Mouse (Mus musculus) ovary, adult 18-20 months (tissue): ENCODE data around the gene Cdkn2d.
"Not testable (repeated sequence)": the region's sequence is repeated elsewhere in the genome, so short reads cannot be mapped to it uniquely, and the experiment has no call there.

ENCODE experiments used
- DNase-seq: peaks from one replicate; pipeline ENCODE4 v3.0.0; 2022; ENCODE audit warnings: low spot score, mixed read lengths

Cdkn2d gene

DNA sequence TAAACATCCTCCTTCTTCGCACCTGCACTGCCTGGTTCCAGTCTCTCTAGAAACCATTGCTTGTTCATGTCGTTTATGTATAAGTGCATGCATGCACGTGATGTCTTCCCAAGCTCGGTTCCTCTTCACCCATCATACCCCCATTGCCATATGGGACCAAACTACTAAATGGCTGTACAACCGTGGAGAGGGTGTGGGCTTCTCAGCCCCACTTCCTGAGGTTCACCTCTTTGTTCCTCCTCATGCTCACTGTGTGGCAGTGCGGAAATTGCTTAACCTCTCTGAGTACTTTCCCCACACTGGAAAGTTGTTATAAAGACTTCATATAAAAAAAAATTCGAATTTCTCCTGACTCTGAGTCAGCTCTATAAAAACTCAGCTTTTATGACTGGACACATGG, 25.5 kb upstream of the Cdkn2d start:
- DNase-seq, result no peak

DNA sequence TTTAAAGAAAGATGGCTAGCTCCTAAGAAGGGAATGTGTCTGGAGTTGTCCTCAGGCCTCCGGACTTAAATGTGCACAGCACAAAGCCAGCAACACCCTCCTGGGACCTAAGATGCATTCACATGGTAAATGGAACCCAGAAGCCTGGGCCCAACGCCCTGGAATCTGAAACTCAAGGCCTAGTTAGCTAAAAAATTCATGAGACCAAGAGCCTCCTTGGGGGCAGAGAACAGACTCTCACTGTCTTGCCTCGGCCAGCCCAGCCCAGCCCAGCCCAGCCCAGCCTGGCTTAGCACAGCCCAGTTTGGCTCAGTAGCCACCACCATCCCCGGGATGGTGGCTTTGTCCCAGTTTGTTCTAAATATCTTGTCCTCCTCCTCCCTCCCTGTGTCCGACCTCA, 24.2 kb upstream of the Cdkn2d start:
- no peak for DNase-seq

DNA sequence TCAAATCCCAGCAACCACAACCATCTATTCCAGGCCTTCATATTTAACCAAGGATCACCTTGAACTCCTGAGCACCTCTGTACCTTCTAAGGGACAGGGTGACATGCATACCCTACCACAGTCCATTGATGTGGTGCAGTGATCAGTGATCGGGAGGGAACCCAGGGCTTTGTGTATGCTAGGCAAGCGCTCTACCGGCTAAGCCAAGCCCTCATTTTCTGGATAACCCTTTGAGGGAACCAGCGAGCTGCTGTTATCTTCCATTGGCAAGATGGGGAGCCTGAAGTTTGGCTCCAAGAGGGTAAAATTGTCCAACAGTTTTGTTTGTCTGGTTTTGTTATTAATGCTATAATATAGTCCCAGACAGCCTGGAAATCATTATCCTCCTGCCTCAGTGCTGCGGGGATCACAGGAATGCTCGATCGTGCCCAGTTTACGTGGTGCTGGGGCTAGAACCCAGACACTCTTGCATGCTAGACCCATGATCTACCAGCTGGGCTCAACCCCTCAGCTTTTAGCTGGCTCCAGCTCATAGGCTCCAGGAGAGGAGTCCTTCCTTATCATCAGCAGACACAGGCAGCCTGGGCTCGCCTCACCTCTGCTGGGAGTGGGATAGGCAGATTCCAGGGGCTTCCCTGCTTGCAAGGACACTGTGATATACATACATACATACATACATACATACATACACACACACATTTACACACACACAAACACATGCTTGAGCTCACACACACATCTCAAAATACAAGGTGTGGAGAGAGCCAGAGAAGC, 23.3 kb upstream of the Cdkn2d start:
- DNase-seq, result no peak

DNA sequence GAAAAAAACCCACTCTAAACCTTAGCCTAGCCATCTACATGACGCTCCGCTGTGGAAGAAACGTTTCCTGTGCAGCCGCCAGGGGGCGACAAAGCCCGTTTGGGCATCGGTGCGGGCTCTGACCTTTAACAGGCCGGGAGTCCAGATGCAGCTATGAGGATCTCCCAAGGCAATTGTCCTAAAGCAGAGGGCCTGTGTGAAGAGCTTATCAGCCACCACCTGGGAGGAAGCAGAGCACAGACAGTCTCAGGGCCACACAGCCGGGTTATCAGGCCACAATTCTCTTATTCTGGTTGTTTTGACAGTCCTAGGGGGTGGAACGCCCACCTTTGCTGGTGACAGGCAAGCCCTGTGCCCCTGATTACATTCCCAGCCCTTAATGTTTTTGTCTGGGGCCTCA, 22.2 kb upstream of the Cdkn2d start:
- DNase-seq, result peak; percentile 71

DNA sequence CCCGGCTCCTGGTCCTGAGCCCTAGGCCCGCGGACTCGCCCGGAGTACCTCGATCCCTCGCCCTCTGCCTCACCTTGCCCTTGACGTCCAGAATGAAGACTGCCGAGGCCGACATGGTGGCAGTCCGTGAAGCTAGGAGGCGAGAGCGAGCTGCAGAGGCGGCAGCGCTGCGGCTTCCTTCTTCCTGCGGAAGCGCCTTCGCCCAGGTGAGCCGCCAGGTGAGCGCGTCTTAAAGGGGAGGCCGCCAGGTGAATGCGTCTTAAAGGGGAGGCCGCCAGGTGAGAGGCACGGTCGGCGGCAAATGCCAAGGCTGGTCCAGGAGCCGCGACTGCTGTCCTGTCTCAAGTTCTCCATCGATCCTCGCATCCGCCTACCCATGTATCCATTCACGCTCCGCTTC, 20.9 kb upstream of the Cdkn2d start, which contains the start of gene Ap1m2:
Gene Ap1m2 (minus strand): TSS at position 204 of the 400 bp plus-strand sequence.
- DNase-seq, result no peak

DNA sequence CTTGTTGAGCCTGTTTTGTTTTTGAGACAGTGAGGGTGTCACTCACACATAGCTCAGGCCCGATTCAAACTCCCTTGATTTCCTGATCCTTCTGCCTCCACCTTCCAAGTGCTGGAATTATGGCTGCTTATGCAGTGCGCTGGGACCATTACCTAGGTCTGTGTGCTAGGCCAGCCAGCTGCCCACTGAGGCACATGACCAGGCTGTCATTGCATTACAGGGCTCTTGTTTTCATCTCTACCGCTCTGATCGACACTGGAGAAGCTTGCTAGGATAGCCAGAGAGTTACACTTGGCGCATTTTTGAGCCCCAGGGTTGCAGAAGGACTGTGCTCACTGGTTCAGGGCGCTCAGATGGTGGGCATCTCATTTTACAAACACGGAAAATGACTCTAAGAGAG, 20.5 kb upstream of the Cdkn2d start:
- DNase-seq, result no peak

DNA sequence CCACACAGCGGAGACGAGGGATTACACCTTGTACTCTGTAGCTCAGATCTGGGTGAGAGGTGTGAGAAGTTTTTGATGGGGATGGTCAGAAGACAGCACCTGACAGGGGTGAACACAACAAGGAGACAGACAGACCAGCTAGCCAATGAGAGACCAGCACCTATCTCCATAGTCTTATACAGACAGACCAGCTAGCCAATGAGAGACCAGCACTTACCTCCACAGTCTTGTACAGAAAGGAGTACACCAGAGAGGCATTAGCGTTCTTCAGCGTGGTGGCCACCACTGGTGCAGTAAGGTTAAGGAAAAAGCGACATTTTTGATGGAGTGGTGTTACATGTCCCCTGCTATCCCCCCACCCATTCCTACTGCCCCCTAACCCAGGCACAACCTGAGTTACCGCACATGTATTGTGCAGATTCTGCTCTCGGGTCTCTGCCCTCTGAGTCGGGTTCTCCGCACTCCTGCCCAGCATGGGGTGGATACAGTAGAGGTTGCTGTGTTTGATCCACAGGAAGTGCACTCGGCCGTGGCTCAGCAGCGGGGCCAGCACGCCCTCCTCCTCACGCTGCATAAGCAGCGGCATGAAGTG, 18.0 kb upstream of the Cdkn2d start:
- DNase-seq, result no peak

DNA sequence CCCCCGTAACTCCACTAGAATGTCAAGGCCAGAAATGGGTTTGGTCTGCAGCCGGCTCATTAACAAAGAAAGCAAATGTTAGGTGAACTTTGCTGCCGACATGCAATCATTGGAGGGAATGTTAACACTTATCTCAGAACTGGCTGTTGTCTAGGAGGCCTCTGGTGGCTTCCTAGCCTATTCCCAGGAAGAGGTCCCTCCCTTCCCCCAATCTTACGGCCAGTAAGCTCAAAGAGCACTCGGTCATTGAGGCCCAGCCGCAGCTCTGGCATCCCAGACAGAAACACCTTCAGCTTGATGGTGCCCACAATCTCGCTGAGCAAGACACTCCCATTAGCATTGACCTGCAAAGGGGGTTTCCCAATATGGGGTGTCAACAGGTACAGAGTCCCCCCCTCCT, 13.9 kb upstream of the Cdkn2d start:
- no peak for DNase-seq

DNA sequence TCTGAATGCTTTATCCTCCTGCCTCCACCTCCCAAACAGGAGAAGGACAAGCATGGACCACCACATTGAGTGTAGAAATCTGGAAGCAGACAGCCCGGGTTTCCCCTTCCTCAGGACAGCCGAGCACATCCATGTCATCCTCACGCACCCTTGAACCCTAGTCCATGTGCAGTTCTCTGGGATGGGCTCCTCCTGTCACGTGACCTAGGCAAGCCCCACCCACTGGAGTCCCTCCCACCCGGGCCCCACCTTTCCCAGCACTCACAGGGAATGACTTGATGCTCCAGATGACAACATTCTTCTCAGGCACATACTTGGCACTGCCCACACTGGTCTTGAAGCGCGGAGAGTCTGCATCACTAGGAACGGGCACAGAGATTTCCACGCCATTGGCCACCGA, 7.8 kb upstream of the Cdkn2d start:
- no peak for DNase-seq

DNA sequence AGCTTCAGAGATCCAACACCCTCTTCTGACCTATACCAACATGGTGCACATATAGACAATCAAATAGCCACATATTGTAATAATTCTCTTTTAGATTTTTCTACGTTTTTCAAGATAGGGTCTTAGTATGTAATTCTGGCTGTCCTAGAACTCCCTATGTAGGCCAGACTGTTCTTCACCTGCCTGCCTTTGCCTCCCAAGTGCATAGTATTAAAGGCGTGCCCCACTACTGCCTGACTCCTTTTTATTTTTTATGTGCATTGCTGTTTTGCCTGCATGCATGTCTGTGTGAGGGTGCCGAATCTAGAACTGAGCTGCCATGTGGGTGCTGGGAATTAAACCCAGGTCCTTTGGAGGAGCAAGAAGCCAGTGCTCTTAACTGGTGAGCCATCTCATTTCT, 1.1 kb upstream of the Cdkn2d start:
- no peak for DNase-seq

DNA sequence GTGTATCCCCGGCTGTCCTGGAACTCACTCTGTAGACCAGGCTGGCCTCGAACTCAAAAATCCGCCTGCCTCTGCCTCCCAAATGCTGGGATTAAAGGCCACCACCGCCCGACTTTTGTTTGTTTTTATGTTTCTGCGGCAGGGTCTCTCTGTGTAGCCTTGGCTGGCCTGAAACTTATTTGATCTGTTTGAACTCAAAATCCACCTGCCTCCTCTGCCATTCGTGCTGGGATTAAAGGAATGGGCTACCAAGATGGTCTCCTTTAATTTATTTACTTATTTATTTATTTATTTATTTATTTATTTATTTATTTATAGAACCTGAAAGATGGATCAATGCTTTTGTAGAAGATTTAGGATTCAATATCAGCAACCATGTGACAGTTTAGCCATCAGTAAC, 661 bp upstream of the Cdkn2d start:
- not testable (repeated sequence) for DNase-seq

DNA sequence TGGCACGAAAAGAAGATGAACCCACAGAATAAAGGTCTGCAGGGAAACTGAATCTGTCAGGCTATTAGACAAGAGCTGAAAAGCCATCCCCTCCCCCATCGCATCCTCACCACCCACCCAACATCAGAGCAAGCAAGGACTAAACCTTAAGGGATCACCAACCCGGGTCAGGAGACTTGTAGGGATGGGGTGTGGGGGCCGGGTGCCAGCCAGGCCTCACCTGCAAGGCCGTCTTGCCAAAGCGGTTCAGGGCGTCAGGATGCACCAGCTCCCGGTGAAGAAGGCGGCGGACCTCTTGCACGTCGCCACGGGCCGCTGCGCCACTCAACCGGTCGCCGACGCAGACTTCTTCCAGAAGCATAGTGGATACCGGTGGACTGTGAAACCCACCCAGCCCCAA, 618 bp downstream of the Cdkn2d start:
- DNase-seq, result peak; percentile 26

DNA sequence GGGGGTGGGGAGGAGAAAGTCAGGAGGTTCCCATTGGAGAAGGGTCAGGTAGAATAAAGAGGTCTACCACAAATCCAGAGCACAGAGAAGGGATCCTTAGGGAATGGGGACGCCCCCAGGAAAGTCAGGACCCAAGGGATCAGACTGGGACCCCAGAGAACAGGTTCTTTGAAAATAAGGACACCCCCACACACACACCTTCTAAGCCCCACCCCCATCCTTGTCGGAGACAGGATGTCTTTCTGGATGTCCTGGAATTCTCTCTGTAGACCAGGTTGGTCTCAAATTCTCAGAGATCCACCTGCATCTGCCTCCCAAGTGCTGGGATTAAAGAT, 1.9 kb downstream of the Cdkn2d start:
- DNase-seq, result no peak

DNA sequence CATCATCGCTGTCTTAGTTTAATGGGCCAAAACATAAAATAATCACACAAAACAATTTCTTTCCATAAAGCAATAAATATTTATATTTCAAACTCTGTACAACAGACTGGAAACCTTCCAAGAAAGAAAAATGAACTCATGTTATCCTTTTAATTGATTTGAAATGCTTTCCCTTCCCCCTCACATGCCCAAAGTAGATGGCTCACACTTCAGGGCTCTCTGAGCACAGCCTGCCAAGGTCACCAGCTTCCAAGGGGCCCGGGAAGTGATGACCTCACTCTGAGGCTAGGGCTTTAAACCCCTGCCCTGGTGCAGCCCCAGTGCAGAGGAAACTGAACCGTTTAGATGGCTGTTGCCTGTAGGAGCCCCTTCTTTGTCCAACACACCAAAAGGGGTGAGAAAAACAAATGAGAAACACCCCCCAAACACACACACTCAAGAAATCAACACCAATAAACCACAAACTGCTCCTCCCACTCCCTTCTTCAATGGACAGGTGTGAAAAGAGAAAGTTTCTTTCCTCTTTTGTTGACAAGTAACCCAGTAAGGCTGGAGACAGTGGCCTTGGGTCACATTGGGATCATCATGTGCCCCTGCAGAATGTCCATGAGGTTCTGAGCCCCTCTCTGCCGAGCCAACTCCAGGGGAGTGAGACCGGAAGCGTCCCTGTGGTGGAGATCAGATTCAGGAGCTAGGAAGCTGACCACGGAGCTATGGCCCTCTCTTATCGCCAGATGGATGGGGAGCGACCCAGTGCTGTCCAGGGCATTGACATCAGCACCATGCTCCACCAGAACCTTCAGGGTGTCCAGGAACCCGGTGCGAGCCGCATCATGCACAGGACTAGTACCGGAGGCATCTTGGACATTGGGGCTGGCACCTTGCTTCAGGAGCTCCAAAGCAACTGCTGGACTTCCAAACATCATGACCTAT, 2.5 kb downstream of the Cdkn2d start:
- DNase-seq, result no peak

DNA sequence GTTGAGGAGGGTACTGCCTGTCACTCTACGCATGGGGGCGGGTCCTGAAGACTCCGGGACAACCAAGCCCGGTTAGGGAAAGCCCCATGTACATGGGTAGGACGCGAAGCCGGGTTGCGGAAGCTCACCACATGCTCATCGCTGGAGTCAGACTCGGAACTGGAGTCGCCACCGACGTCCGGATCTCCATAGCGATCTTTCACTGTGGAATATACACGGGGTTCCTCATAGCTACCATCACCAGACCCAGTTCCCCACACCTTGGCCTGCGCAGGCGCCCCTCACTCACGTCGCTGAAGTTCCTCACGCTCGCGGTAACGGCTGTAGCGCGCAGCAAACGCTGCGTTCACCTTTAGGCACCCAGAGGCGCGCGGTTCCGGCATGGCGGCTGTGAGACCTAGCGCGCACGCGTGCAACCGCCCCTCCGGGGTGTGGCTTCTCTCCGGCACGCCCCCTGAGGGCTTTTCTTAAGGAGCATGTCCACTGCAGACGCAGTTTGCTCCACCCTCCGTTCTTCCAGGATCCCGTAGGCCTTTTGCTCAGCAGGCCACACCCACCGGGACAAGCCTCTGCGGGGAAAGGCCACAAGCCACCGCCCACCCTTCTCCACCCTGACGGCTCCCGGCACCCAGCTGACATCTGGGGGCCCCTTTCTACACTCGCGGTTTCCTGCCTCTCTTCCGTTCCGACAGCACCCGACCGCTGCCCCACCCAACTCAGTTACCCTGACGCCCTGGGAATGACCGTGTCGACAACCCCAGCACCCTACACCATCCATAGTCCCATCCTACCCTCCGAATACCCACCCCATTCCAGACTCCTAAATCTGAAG, 3.4 kb downstream of the Cdkn2d start, which contains the start of gene Kri1:
Gene Kri1 (minus strand): TSS at position 399 of the 832 bp plus-strand sequence.
- peak; percentile 97 for DNase-seq

DNA sequence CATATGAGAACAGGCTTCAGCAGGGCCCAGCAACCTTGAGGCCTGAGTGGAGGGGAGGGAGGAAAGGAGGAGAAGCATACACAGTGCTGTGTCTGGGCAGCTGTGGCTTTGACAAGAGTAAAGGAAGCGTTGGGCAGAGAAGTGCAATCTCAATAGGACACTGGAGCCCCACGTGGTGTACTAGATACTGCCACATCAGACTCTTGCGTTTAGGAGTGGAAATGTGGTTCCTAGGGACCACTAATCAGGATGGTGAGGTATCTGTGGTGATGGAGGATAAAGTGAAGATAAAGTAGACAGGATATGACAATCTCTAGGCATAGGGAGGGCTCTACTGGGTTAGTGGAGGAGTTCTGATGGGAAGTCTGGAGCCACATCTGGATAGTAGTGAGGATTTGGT, 4.5 kb downstream of the Cdkn2d start:
- DNase-seq, result no peak

DNA sequence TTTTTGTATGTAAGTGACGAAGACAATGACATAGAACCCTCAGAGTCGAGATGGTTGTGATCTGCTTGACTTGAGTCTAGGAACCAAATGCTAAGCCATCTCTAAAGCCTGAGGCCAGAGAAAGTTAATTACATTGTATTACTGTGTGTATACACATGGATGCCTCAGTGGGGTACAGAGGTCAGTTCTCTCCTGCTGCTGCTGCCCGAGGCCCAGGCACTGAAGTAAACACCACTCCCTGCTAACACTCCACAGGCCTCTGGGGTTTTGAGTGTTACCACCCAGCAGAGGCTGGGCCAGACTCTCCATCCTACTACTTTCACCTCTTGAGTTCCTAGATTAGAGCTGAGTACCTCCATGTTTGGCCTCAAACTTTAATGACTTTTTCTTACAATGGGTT, 7.2 kb downstream of the Cdkn2d start:
- DNase-seq, result no peak

DNA sequence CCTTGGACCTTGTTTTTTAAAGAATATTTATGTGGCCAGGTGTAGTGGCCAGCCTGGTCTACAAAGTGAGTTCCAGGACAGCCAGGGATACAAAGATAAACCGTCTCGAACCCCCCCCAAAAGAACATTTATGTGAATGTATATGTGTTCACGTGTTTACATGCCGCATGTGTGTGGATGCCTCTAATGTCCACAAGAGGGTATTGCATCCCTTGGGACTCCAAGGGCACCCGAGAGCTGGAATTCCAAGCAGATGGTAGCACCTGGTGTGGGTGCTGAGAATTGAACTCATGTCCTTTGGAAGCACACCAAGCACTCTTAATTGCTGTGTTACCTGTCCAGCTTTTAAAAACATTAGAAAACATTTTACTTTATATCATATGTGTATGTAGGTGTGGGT, 7.6 kb downstream of the Cdkn2d start:
- DNase-seq, result no peak

DNA sequence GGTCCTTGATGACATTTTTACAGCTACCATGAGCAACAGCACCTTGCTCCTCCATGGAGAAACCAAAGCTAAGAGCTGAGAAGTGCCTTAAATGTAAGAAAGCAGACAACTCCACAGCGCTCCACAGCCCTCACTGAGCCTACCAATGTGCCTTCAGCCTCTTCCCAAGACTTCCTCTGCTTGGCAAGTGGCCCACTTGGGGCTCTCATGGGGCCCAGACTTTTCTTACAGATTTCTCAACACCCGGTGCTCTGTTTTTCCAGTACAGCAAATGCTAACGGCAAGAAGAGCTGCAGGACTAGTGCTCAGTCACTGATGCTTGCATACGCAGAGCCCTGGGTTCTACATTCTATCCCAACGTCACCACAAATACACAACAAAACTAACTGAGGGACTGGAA, 13.4 kb downstream of the Cdkn2d start:
- no peak for DNase-seq

DNA sequence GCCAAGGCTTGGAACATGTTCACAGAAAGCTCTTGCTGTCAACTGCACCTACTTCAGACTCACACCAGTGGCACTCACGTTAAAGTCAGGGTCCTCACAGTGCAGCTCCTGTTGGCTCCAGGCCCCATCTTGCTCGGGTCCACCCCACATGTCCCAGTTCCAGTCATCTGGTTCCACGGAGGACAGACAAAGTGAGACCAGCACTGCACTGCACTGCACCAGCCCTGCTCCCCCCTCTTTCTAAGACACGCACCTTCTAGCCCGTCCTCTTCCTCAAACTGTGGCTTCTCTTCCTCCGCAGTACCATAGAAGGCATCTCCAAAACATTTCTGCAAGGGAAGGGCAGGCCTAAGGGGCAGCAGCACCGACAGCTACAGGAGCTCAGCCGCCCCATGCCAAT, 14.9 kb downstream of the Cdkn2d start:
- DNase-seq, result no peak

DNA sequence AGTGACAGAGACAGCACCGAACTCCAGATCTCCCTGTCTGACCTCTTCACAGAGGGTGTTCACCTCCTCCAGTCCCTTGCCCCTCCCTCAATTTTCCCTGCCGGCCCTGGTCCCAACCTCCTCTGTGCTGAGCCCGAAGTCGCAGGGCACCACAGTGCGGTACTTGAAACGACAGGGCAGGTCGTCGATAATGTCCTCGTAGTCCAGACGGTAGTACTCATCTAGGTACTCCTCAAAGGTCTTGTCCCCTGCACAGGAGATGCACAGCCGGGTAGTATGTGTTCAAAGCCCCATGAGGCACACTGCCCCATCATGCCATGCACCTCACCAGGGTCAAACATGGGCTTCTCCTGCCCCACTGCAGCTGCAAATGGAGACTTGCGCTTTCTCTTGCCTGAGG, 15.5 kb downstream of the Cdkn2d start:
- no peak for DNase-seq
